ENCODE assay signal across 8 mouse cellular contexts in genomic region chr11:120223586-120224487, GRCm38 (mm10). TPM values are rescaled to one million over a fixed set of nuclear protein-coding genes. Genes with fewer than 3 reads are reported as not detected.
DNase-seq lines count a peak whose midpoint lies in the region; ATAC-seq lines count a peak whose summit lies in the region.

No protein-coding gene starts in this region.

- ATAC-seq in cerebellum, adult (ENCODE audit: insufficient number of reproducible peaks, low FRiP score, low TSS enrichment), result no peak
- ATAC-seq in heart, embryonic 15.5 days (replicated peaks; ENCODE audit: insufficient number of reproducible peaks, insufficient read depth, low FRiP score, low read depth), result no peak
- peak; percentile 83 for ATAC-seq in midbrain, embryonic 11.5 days (ENCODE audit: low FRiP score)
- no peak for ATAC-seq in activated CD4-positive, CD25-positive, alpha-beta regulatory T cell, adult 4 months
- no peak for ATAC-seq in megakaryocyte-erythroid progenitor cell, adult 5-6 weeks (replicated peaks; ENCODE audit: low FRiP score, low TSS enrichment, poor library complexity, severe bottlenecking)

- DNase-seq in cerebellum, adult 11 months, result peak; percentile 49
- DNase-seq in embryo, embryonic 10 days (ENCODE audit: low spot score), result peak; percentile 52
- DNase-seq in kidney, postnatal 14 days, result peak; percentile 77
- DNase-seq in midbrain, embryonic 11.5 days (ENCODE audit: low spot score, missing footprints), result peak; percentile 93

- peak overlapping the region; percentile 35 for H3K27ac ChIP-seq in heart, embryonic 15.5 days
- peak overlapping the region; percentile 76 for H3K27ac ChIP-seq in midbrain, embryonic 11.5 days (ENCODE audit: low read depth, low read length)

- H3K9ac ChIP-seq in heart, embryonic 15.5 days, result 0 out of 2 replicates have a peak overlapping the region, but pooled peaks have one; percentile 10
- H3K9ac ChIP-seq in midbrain, embryonic 11.5 days (ENCODE audit: low read length), result peak overlapping the region; percentile 75

- H3K27me3 ChIP-seq in heart, embryonic 15.5 days, result no peaks in the 10 kb centered on the region
- no peaks in the 10 kb centered on the region for H3K27me3 ChIP-seq in midbrain, embryonic 11.5 days (ENCODE audit: control insufficient read depth, insufficient read depth, low read length)

- peaks cover 83% of the 10 kb centered on the region for H3K4me1 ChIP-seq in heart, embryonic 15.5 days (replicated peaks)
- peaks cover 73% of the 10 kb centered on the region for H3K4me1 ChIP-seq in midbrain, embryonic 11.5 days (ENCODE audit: control insufficient read depth, insufficient read depth, low read length)

- WGBS in heart, embryonic 15.5 days, result 58% methylated on average over 19 of the region's 19 CpGs
- 51% methylated on average over 19 of the region's 19 CpGs for WGBS in midbrain, embryonic 11.5 days

- no peaks in the 10 kb centered on the region for H3K36me3 ChIP-seq in heart, embryonic 15.5 days
- H3K36me3 ChIP-seq in midbrain, embryonic 11.5 days (ENCODE audit: control insufficient read depth, insufficient read depth, low read length), result no peaks in the 10 kb centered on the region

- H3K4me3 ChIP-seq in heart, embryonic 15.5 days, result no peak overlapping the region
- no peak overlapping the region for H3K4me3 ChIP-seq in midbrain, embryonic 11.5 days (ENCODE audit: low read depth, low read length)

- H3K4me2 ChIP-seq in heart, embryonic 15.5 days, result peak overlapping the region; percentile 5; the same call in 1 of the 2 replicates
- peak overlapping the region; percentile 29; the same call in 1 of the 2 replicates for H3K4me2 ChIP-seq in midbrain, embryonic 11.5 days

- no peaks in the 10 kb centered on the region for H3K9me3 ChIP-seq in heart, embryonic 15.5 days (replicated peaks)
- H3K9me3 ChIP-seq in midbrain, embryonic 11.5 days (ENCODE audit: control insufficient read depth, low read length), result no peaks in the 10 kb centered on the region

RNA-seq across cellular contexts. Expression of gene Bahcc1, which starts 8.9 kb away (rescaled TPM):
- 4.2 and 5.7 TPM in 2 replicates for polyA plus RNA-seq in heart, embryonic 15.5 days (2015; fragmentation: Nextera tagmentation; extraction: Ambion mirVana)
- polyA plus RNA-seq in midbrain, embryonic 11.5 days (2014; fragmentation: Nextera tagmentation; extraction: Ambion mirVana), result 17.6 and 20.6 TPM in 2 replicates
- not detected for polyA plus RNA-seq in activated CD4-positive, CD25-positive, alpha-beta regulatory T cell, adult 4 months (2017; shearing (Covaris generic))
- 25.6 and 30.1 TPM in 2 replicates for total RNA-seq in megakaryocyte-erythroid progenitor cell, adult 5-6 weeks (2014; fragmentation: Nextera tagmentation)
- 6.7 and 7.0 TPM in 2 replicates for total RNA-seq in megakaryocyte-erythroid progenitor cell, adult 5-6 weeks (2017)
